Mouse (Mus musculus) liver, embryonic 14.5 days (tissue): ENCODE measurements at regions not wholly inside any gene's neighbourhood (a gene's known extent, or its start where the extent isn't known, plus 50 kb on each side); places are given as distances from the start of the nearest gene placed in this dataset.

Experiments
- CTCF ChIP-seq: IDR thresholded peaks from 2 replicates; pipeline ENCODE4 v1.5.1; 2016; ENCODE audit warnings: antibody characterized with exemption, low read depth, control low read depth
- EP300 ChIP-seq: IDR thresholded peaks from 2 replicates; pipeline ENCODE4 v1.6.1; 2016; ENCODE audit warnings: antibody characterized with exemption, low read depth

DNA sequence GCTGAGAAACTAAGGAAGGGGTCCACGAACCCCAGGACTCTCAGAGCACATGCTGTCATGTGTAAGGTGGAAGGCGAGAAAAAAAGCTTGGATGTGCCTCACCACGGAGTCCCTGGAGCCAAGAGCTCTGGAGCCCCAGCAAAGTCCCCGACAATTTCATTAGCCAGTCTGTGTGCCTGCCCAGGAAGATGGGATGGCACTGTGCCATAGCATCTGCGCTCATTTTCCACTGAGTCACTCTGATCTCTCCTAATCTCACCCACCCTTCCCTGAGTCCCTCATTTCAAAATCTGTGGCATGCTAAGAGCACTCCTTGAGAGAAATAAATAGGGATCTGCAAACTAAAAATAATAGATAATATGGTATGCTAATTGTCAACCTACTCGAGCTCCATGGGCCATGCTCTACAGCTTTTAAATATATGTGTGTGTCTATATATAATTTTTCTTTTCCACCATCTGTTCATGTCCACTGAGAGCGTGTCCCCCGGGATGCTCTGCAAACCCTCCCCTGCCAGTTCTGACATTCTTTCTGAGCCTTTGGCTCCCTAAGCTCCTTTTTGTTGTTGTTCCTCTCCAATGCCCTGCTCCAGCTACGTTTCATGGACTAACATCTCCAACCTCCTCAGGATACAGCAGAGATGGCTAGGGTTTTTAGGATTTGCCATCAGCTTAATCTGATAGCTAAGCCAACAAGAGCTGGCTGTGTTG is 292.9 kb upstream of the Chrm3 start:
- TF ChIP-seq CTCF = no peak
- no peak for TF ChIP-seq EP300
